Mouse (Mus musculus) stomach, postnatal 0 days (tissue): ENCODE data around the gene Fgfr2.

Experiments
- CTCF ChIP-seq: IDR thresholded peaks from 2 replicates; pipeline ENCODE4 v1.5.1; 2016; ENCODE audit warnings: antibody characterized with exemption, low read depth, mild to moderate bottlenecking, moderate library complexity
- EP300 ChIP-seq: optimal IDR thresholded peaks from 2 replicates; pipeline ENCODE3; 2016; ENCODE audit warnings: antibody characterized with exemption

DNA sequence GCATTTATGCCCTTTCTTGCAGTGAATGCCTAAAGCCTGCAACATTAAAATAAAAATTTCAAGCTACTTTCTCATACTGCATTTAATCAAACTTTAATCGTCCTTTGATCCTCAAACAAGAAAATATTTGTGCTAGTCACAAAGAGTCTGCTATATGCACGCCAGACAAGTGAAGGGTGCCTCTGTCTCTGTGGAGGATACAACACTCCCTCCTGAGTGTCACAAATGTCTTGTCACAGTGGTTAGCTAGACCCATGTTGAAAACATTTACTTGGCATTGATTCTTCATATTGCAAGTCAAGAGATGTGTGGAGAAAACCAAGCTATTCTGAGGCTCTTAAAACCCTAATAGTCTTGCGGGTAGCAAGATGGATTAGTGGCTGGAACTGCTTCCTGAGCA, 2736.8 kb downstream of the Fgfr2 start:
- TF ChIP-seq CTCF (no peak), EP300 (no peak)
